Mouse (Mus musculus) layer of hippocampus, adult 2 months (tissue): ENCODE data around the gene Carmil1. TPM values are rescaled to one million over a fixed set of nuclear protein-coding genes. Genes with fewer than 3 reads are reported as not detected.

Experiments
- DNase-seq, 2 experiments: peaks; one replicate each; pipeline ENCODE4 v3.0.0; 2022; ENCODE audit warnings: low spot score in 2 of 2
- H3K27ac ChIP-seq: fragments of 200-600 bp; 2 replicates; pipeline ENCODE4 v1.8.1; 2022
- H3K4me3 ChIP-seq: fragments of 200-600 bp; 2 replicates; pipeline ENCODE4 v1.8.1; 2022; ENCODE audit warnings: mild to moderate bottlenecking
- CTCF ChIP-seq: fragments of 200-600 bp; conservative IDR thresholded peaks from 2 replicates; pipeline ENCODE4 v1.8.1; 2022; ENCODE audit warnings: antibody characterized with exemption, mild to moderate bottlenecking, moderate library complexity
- total RNA-seq, 2 experiments: library from RNA; stranded (reverse); gene quantifications; 2 replicates each; pipeline ENCODE4 v1.2.3; 2021

The Carmil1 gene
- total RNA-seq, 2 experiments from 2014 or later = 37.0 to 47.9 TPM

GRCm38 (mm10) chr13:23990451-23990850, 290.1 kb downstream of the Carmil1 start:
- no peak for TF ChIP-seq CTCF
- no peak for DNase-seq

DNA sequence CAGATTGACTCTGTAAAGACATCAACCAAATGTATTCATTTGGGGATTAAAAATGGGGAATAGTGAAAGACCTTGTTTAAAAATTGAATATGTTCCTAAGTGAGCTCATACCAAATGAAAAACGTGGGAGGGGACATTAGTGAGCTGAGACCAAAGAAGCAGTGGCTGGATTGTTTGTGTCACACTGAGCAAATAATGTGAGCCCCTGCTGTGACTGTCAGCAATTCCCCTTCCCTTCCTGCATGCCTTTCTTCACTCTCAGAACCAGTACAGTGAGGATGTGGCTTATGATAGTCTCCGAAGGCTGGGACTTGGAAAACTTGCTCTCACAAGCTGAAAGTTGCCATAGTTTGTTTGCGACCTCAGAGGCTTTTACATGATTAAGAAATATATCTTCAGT, 295.5 kb downstream of the Carmil1 start:
- DNase-seq = no peak
- Histone ChIP-seq H3K4me3 (no peak overlapping the region), H3K27ac (no peak overlapping the region)
- no peak for TF ChIP-seq CTCF

More at GRCm38 (mm10) chr13:23990451-23990850, 290.1 kb downstream of the Carmil1 start:
- no peak overlapping the region for H3K27ac ChIP-seq
- peak overlapping the region; percentile 27; the same call in 1 of the 2 replicates for H3K4me3 ChIP-seq

DNA sequence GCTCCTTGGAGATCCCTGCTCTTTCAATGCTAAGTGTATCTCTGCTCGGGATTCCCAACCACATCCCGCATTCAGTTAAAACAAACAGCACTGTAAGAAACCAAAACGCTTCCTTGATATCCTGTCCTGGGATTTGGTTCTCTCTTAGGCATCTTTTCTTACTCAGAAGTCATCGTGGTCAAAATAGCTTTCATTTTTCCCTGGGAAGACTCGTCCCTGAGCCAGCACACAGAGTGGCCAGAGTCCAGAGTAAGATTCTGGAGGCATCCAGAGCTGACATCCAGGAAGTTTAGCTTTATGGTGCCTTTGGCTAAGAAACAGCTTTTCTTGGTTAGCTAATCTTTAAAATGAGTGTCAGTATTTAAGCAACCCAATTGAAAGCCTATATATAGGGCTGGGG, 308.3 kb downstream of the Carmil1 start:
- no peak for TF ChIP-seq CTCF
- Histone ChIP-seq H3K4me3 (no peak overlapping the region), H3K27ac (no peak overlapping the region)
- no peak for DNase-seq

- no peak overlapping the region for H3K4me3 ChIP-seq
- TF ChIP-seq CTCF = no peak
- peak in 1 of 2 experiments; percentile 16 for DNase-seq
Measured at GRCm38 (mm10) chr13:23971870-23972269, 308.7 kb downstream of the Carmil1 start.

DNA sequence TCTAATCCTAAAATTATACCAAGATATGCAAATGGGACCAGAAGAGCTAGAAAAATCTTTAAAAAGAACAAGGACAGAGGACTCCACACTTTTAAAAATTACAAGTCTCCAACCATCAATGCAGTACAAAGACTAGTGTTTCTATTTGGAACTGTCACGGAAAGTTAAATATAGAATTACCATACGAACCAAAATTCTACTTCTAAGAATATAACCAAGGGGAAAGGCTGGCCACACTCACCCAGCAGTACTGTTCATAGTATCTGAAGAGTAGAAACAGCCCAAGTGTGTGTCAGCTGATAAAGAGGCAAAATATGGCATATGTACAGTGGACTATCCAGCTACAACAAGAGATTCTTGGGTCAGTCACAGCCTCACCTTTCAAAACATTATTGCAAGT, 315.7 kb downstream of the Carmil1 start:
- Histone ChIP-seq H3K4me3 (no peak overlapping the region), H3K27ac (no peak overlapping the region)
- TF ChIP-seq CTCF = no peak
- DNase-seq = no peak

More at GRCm38 (mm10) chr13:23971870-23972269, 308.7 kb downstream of the Carmil1 start:
- no peak overlapping the region for H3K27ac ChIP-seq

Other genes starting within 250 kb of the Carmil1 start
- under 1 TPM; 0.44 to 0.59 TPM for gene Cmah, start 46.6 kb upstream of the Carmil1 start, total RNA-seq